Mouse (Mus musculus) neural tube, embryonic 14.5 days (tissue): ENCODE measurements around the gene Gpsm3. TPM values are rescaled to one million over a fixed set of nuclear protein-coding genes. Genes with fewer than 3 reads are reported as not detected.
A peak's percentile ranks its signal among the peaks of the same experiment; 100 is the strongest.

Source experiments
- ATAC-seq: fragments of 200-750 bp; cut with Nextera tagmentation; 2 replicates; pipeline ENCODE4 v1.8.0; 2017; ENCODE audit warnings: low read depth, mild to moderate bottlenecking, moderate TSS enrichment, moderate library complexity
- H3K27ac ChIP-seq: fragments of 300-500 bp; sonication (generic); 2 replicates; pipeline ENCODE4 v1.5.1; 2014; ENCODE audit warnings: low read depth, mild to moderate bottlenecking, control low read depth, low read length, moderate library complexity, mixed read lengths
- H3K27me3 ChIP-seq: fragments of 300-500 bp; sonication (generic); 2 replicates; pipeline ENCODE4 v1.6.1; 2014; ENCODE audit warnings: low read length; ENCODE audit not compliant: control insufficient read depth, insufficient read depth
- H3K36me3 ChIP-seq: fragments of 300-500 bp; sonication (generic); 2 replicates; pipeline ENCODE4 v1.6.1; 2014; ENCODE audit warnings: low read length, mixed read lengths; ENCODE audit not compliant: control insufficient read depth, insufficient read depth
- H3K4me1 ChIP-seq: fragments of 300-500 bp; sonication (generic); 2 replicates; pipeline ENCODE4 v1.6.1; 2014; ENCODE audit warnings: low read length; ENCODE audit not compliant: control insufficient read depth, insufficient read depth
- H3K4me2 ChIP-seq: fragments of 300-500 bp; sonication (generic); 2 replicates; pipeline ENCODE4 v1.6.1; 2014; ENCODE audit warnings: mild to moderate bottlenecking, low read depth, low read length, control low read depth
- H3K4me3 ChIP-seq: fragments of 300-500 bp; sonication (generic); 2 replicates; pipeline ENCODE4 v1.5.1; 2014; ENCODE audit warnings: low read depth, low read length, control low read depth, mixed read lengths
- H3K9ac ChIP-seq: fragments of 300-500 bp; sonication (generic); replicated peaks from 2 replicates; pipeline ENCODE4 v1.6.1; 2014; ENCODE audit warnings: low read depth, mild to moderate bottlenecking, control low read depth, low read length, mixed read lengths
- H3K9me3 ChIP-seq: fragments of 300-500 bp; sonication (generic); 2 replicates; pipeline ENCODE4 v1.6.1; 2016; ENCODE audit warnings: low read length; ENCODE audit not compliant: control insufficient read depth
- WGBS: fragments of 180-500 bp; shearing (Covaris S2); extraction: QIAGEN DNeasy Blood & Tissue Kit; methylation state at CpG from one replicate; pipeline ENCODE4 v1.1.7; 2014; 5-methylcytosine and 5-hydroxymethylcytosine counted together
- polyA plus RNA-seq: library from polyadenylated mRNA; unstranded; fragments of >200 nt; fragmentation: Nextera tagmentation; extraction: Ambion mirVana; gene quantifications from 2 replicates; pipeline ENCODE4 v1.2.1, GENCODE M21; 2014

The Gpsm3 gene
- polyA plus RNA-seq, 1 experiment from 2014 or later = 1.4 TPM

GRCm38 (mm10) chr17:34627943-34628643 lies 38.5 kb downstream of the Gpsm3 start, which contains the start of gene Ppt2:
Gene Ppt2 (minus strand): TSS chr17:34628510.
- Histone ChIP-seq H3K9me3 (no peaks in the 10 kb centered on the region), H3K27ac (peak within 1 kb of the TSS; percentile 91), H3K4me3 (peak within 1 kb of the TSS; percentile 65), H3K4me1 (peaks cover 41% of the 10 kb centered on the region), H3K36me3 (no peaks in the 10 kb centered on the region), H3K9ac (peak within 1 kb of the TSS; percentile 56), H3K4me2 (peak within 1 kb of the TSS; percentile 86), H3K27me3 (peaks cover 8% of the 10 kb centered on the region)
- 5% methylated on average over 29 of the region's 29 CpGs for WGBS
- ATAC-seq = no peak; the same call in 1 of the 2 replicates

GRCm38 (mm10) chr17:34628644-34628967 lies 39.0 kb downstream of the Gpsm3 start:
- Histone ChIP-seq H3K4me3 (peak overlapping the region; percentile 65), H3K9me3 (no peaks in the 10 kb centered on the region), H3K9ac (no peak overlapping the region), H3K27ac (no peak overlapping the region; the same call in 1 of the 2 replicates), H3K4me2 (peak overlapping the region; percentile 86), H3K27me3 (peaks cover 8% of the 10 kb centered on the region), H3K4me1 (peaks cover 41% of the 10 kb centered on the region), H3K36me3 (no peaks in the 10 kb centered on the region)
- ATAC-seq = no peak
- WGBS = 25% methylated on average over 5 of the region's 5 CpGs

GRCm38 (mm10) chr17:34629221-34629751 lies 39.7 kb downstream of the Gpsm3 start, which contains the start of gene Prrt1:
Gene Prrt1 (plus strand): TSS chr17:34629533.
- Histone ChIP-seq H3K27ac (no peak within 1 kb of the TSS; the same call in 1 of the 2 replicates), H3K27me3 (peaks cover 8% of the 10 kb centered on the region), H3K9me3 (no peaks in the 10 kb centered on the region), H3K4me2 (peak within 1 kb of the TSS; percentile 86), H3K4me3 (peak within 1 kb of the TSS; percentile 65), H3K4me1 (peaks cover 41% of the 10 kb centered on the region), H3K9ac (peak within 1 kb of the TSS; percentile 50), H3K36me3 (no peaks in the 10 kb centered on the region)
- no peak for ATAC-seq
- WGBS = 1% methylated on average over 16 of the region's 16 CpGs

GRCm38 (mm10) chr17:34629796-34630603 lies 40.4 kb downstream of the Gpsm3 start:
- no peaks in the 10 kb centered on the region for H3K9me3 ChIP-seq
- WGBS = 18% methylated on average over 12 of the region's 12 CpGs
- H3K4me2 ChIP-seq = peak overlapping the region; percentile 86
- peak overlapping the region; percentile 50 for H3K9ac ChIP-seq
- peak overlapping the region; percentile 65 for H3K4me3 ChIP-seq
- H3K27me3 ChIP-seq = peaks cover 8% of the 10 kb centered on the region
- H3K4me1 ChIP-seq = peaks cover 41% of the 10 kb centered on the region
- no peak for ATAC-seq
- no peaks in the 10 kb centered on the region for H3K36me3 ChIP-seq
- no peak overlapping the region for H3K27ac ChIP-seq

- ATAC-seq = no peak
- Histone ChIP-seq H3K9ac (peak overlapping the region; percentile 50), H3K27ac (no peak overlapping the region), H3K4me1 (peaks cover 41% of the 10 kb centered on the region), H3K27me3 (peaks cover 8% of the 10 kb centered on the region), H3K36me3 (no peaks in the 10 kb centered on the region), H3K9me3 (no peaks in the 10 kb centered on the region), H3K4me2 (peak overlapping the region; percentile 86), H3K4me3 (peak overlapping the region; percentile 65)
- 4% methylated on average over 34 of the region's 48 CpGs for WGBS
Measured at GRCm38 (mm10) chr17:34630761-34631301, 41.2 kb downstream of the Gpsm3 start.

GRCm38 (mm10) chr17:34631647-34632046 lies 42.0 kb downstream of the Gpsm3 start:
- Histone ChIP-seq H3K4me1 (peaks cover 35% of the 10 kb centered on the region), H3K4me2 (peak overlapping the region; percentile 86), H3K4me3 (peak overlapping the region; percentile 65), H3K27me3 (peaks cover 8% of the 10 kb centered on the region), H3K36me3 (no peaks in the 10 kb centered on the region), H3K9ac (peak overlapping the region; percentile 35), H3K27ac (no peak overlapping the region), H3K9me3 (no peaks in the 10 kb centered on the region)
- ATAC-seq = no peak
- 3% methylated on average over 12 of the region's 12 CpGs for WGBS

GRCm38 (mm10) chr17:34632261-34632691 lies 42.7 kb downstream of the Gpsm3 start:
- 2% methylated on average over 24 of the region's 26 CpGs for WGBS
- H3K4me3 ChIP-seq = peak overlapping the region; percentile 65
- H3K9ac ChIP-seq = peak overlapping the region; percentile 35
- no peak for ATAC-seq
- no peaks in the 10 kb centered on the region for H3K9me3 ChIP-seq
- H3K27me3 ChIP-seq = peaks cover 8% of the 10 kb centered on the region
- no peak overlapping the region for H3K27ac ChIP-seq
- H3K4me2 ChIP-seq = peak overlapping the region; percentile 86
- H3K36me3 ChIP-seq = no peaks in the 10 kb centered on the region
- H3K4me1 ChIP-seq = peaks cover 35% of the 10 kb centered on the region

GRCm38 (mm10) chr17:34635671-34636070 lies 46.1 kb downstream of the Gpsm3 start:
- no peaks in the 10 kb centered on the region for H3K9me3 ChIP-seq
- WGBS = 71% methylated on average over 2 of the region's 2 CpGs
- no peak overlapping the region for H3K9ac ChIP-seq
- H3K27ac ChIP-seq = no peak overlapping the region
- H3K4me1 ChIP-seq = peaks cover 11% of the 10 kb centered on the region
- H3K4me2 ChIP-seq = no peak overlapping the region
- H3K27me3 ChIP-seq = peaks cover 3% of the 10 kb centered on the region
- H3K36me3 ChIP-seq = no peaks in the 10 kb centered on the region
- H3K4me3 ChIP-seq = no peak overlapping the region
- ATAC-seq = no peak
